Mouse (Mus musculus): ENCODE data around the gene Cnbp.

Gene Cnbp

GRCm38 (mm10) chr6:87804886-87805285, 46.0 kb downstream of the Cnbp start:
- DNase-seq, result no peak

- no peak for DNase-seq
Observed at GRCm38 (mm10) chr6:87804036-87804435, 46.9 kb downstream of the Cnbp start.

GRCm38 (mm10) chr6:87802462-87802861, 48.4 kb downstream of the Cnbp start:
- no peak for DNase-seq

DNA sequence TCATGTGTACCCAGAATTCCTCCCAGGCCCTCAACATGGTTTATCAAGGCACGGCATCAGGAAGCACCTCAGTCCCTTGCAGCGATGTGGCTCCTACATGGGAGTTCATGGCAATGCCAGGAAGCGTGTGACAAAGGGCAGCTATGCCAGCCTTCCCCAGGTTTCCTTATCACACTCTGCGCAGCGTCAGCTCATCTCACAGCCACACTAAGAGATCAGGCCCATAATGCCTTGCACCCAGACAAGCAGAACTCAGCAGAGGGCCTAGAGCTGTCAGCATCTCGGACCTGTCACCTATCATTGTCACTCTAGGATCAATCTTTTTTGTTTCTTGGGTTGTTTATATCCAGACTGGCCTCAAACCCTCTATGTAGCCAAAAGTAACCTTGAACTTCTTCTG, 51.3 kb downstream of the Cnbp start:
- DNase-seq, result no peak

DNA sequence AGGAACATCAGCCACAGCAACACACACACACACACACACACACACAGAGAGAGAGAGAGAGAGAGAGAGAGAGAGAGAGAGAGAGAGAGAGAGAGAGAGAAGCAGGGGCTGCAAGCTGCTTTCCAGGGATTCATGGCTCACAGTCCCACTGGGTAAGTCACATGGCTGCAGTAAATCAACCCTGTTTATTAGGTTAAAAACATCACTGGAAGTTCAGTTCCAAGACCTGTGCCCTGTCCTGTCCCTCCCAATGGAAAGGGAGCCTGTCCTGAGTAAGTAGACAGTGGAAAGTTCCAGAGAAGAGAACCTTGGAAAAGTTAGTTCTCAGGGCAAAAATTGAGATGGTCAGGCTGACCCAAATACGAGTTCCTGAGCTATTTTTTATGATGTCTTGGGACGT, 53.6 kb downstream of the Cnbp start:
- DNase-seq, result no peak

DNA sequence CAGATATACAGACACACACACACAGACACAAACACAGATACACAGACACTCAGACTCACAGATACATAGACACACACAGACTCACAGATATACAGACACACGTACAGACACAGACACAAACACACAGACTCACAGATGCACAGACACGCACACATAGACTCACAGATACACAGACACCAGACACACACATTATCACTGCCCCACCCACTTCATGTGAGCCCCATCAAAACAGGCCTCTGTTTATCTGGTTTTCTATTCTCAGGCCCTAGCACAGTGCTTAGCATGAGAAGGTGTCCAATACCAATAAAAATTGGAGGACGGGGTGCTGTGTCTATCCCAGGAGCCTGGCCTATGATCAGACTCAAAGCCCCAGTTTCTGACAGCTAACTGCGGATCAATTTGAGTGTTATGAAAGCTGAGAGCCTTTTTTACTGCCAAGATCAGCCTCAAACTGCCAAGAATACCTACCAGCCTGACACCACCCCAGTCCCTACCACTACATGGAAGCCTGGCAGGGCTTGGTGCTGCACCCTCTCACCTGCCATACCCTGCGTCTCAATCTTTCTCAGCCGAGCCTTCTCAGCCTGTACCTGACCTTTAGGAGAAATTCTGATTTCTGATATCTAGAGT, 54.5 kb downstream of the Cnbp start:
- DNase-seq, result no peak

GRCm38 (mm10) chr6:87795385-87796150, 55.3 kb downstream of the Cnbp start:
- DNase-seq, result peak; percentile 58 to 59

- peak; percentile 82 to 86 for DNase-seq
Observed at GRCm38 (mm10) chr6:87793821-87794510, 56.9 kb downstream of the Cnbp start.
